Mouse (Mus musculus) kidney, adult 2 months (tissue): ENCODE measurements around the gene Ndufs6.

Experiments
- CTCF ChIP-seq: fragments of 200-500 bp; conservative IDR thresholded peaks from 2 replicates; pipeline ENCODE4 v1.5.1; 2011; ENCODE audit warnings: low read depth, mild to moderate bottlenecking, control low read depth, low read length, moderate library complexity, mixed read lengths; ENCODE audit not compliant: insufficient read depth, insufficient read length
- POLR2A ChIP-seq: fragments of 200-500 bp; IDR thresholded peaks from one replicate; pipeline ENCODE4 v1.6.1; 2011; ENCODE audit warnings: low read depth, low read length, control low read depth

DNA sequence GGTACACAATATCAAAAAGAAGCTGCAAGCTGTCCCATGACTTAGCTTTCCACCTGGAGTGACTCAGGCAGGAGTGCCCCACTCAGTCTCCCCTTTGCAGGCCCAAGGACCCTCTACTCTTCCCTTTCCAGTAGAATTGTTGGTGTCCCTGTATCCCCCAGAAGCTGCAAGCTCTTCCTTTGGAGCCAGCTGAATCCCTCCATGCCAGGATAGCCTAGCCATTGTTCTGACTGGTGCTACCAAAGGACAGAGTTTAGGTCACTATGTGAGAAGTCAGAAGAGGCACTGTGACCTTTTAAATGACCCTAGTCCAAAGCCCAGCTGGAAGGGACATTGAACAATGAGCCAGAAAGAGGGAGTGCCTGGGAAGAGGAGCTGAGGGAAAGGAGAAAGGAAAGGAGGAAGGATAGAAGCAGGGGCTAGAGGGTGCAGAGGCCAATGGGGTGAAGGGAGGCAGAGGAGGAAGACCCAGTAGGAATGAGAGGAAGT, 55.5 kb downstream of the Ndufs6 start:
- TF ChIP-seq CTCF (no peak), POLR2A (no peak)
